Mouse (Mus musculus): ENCODE measurements around the gene Ilk. TPM values are rescaled to one million over a fixed set of nuclear protein-coding genes. Genes with fewer than 3 reads are reported as not detected.
"Not testable (repeated sequence)": the region's sequence is repeated elsewhere in the genome, so short reads cannot be mapped to it uniquely, and the experiment has no call there.

Gene Ilk
- polyA plus RNA-seq, 1 experiment from 2014 or later, result 173 TPM

GRCm38 (mm10) chr7:105741978-105742377, 5.6 kb downstream of the Ilk start:
- Histone ChIP-seq H3K4me1 (replicated peaks; ENCODE audit: control insufficient read depth, insufficient read depth, low read length) (no peaks in the 10 kb centered on the region), H3K27me3 (replicated peaks; ENCODE audit: control insufficient read depth, insufficient read depth, low read length) (no peaks in the 10 kb centered on the region), H3K9me3 (ENCODE audit: control insufficient read depth) (no peaks in the 10 kb centered on the region), H3K4me3 (ENCODE audit: low read depth, low read length) (no peak overlapping the region), H3K27ac (ENCODE audit: low read depth, low read length) (no peak overlapping the region), H3K36me3 (ENCODE audit: control insufficient read depth, insufficient read depth) (peaks cover 39% of the 10 kb centered on the region), H3K4me2 (replicated peaks; ENCODE audit: low read depth) (no peak overlapping the region), H3K9ac (ENCODE audit: low read depth, low read length) (no peak overlapping the region)
- TF ChIP-seq CTCF (IDR thresholded peaks at IDR 0.05; ENCODE audit: low read depth), result no peak
- no peak for ATAC-seq
- WGBS, result 91% methylated on average over 9 of the region's 9 CpGs

DNA sequence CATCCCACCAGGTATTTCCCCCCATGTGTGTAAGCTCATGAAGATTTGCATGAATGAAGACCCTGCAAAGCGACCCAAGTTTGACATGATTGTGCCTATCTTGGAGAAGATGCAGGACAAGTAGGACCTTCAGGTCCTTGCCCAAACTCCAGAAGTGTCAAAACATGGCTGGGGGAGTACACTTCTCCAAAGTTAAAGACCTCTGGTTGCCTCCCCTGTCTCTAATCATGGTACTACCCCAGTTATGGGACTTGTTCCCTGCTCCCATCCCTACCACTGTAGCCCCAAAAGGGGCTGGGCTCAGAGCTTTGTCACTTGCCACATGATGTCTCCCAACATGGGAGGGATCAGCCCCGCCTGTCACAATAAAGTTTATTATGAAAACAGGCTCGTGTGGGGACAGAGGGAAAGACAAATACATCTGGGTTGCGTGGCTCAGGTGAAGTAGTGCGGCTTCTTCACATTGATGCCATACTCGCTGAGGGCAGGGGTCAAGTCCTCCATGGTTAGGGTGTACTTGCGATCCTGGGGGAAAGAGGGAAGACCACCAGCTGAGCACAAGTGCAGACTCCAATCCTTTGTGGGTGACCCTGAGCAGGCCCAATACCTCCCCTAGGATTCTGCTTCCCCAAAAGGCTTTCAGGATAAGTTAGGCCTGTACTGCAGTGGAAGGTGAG, 6.3 kb downstream of the Ilk start:
- WGBS, result 75% methylated on average over 7 of the region's 7 CpGs
- H3K4me3 ChIP-seq (ENCODE audit: low read depth, low read length); H3K27ac ChIP-seq (ENCODE audit: low read depth, low read length); H3K4me1 ChIP-seq (replicated peaks; ENCODE audit: control insufficient read depth, insufficient read depth, low read length); H3K9ac ChIP-seq (ENCODE audit: low read depth, low read length); H3K9me3 ChIP-seq (ENCODE audit: control insufficient read depth); ATAC-seq; H3K27me3 ChIP-seq (replicated peaks; ENCODE audit: control insufficient read depth, insufficient read depth, low read length): not testable (repeated sequence)
- Histone ChIP-seq H3K4me2 (replicated peaks; ENCODE audit: low read depth) (peak overlapping the region; percentile 95; the same call in 1 of the 2 replicates), H3K36me3 (ENCODE audit: control insufficient read depth, insufficient read depth) (peaks cover 46% of the 10 kb centered on the region)

DNA sequence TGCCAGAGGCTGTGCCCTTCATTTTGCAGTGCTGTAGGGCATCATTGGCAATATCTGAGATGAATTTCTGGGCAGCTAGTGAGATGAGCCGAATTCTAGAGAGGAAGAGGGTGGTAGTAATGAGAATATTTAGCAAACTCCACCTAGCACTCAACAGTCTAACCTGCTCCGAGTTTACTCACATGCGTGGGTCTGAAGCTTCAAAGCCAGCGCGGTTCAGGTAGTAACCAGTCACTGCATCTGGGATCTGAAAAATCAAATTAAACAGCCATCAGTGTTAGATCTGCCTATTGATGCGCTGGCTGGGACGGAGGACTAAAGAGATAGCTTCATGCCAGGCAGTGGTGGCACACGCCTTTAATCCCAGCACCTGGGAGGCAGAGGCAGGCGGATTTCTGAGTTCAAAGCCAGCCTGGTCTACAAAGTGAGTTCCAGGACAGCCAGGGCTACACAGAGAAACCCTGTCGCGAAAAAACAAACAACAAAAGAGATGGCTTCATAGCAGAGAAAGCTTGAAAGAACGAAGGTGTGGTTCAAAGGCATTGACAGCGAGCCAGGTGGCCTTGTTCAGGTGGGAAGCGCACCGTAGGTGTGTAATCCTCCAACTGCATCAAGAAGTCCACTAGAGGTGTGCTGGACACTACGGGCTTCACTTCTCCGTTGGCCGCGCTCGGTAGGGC, 7.0 kb downstream of the Ilk start:
- Histone ChIP-seq H3K4me2 (replicated peaks; ENCODE audit: low read depth) (peak overlapping the region; percentile 95), H3K4me3 (ENCODE audit: low read depth, low read length) (peak overlapping the region; percentile 83), H3K9ac (ENCODE audit: low read depth, low read length) (peak overlapping the region; percentile 89), H3K27ac (ENCODE audit: low read depth, low read length) (peak overlapping the region; percentile 71), H3K36me3 (ENCODE audit: control insufficient read depth, insufficient read depth) (peaks cover 50% of the 10 kb centered on the region)
- H3K9me3 ChIP-seq (ENCODE audit: control insufficient read depth); H3K4me1 ChIP-seq (replicated peaks; ENCODE audit: control insufficient read depth, insufficient read depth, low read length); ATAC-seq; H3K27me3 ChIP-seq (replicated peaks; ENCODE audit: control insufficient read depth, insufficient read depth, low read length): not testable (repeated sequence)
- 29% methylated on average over 20 of the region's 20 CpGs for WGBS

- WGBS, result under 1% methylated on average over 46 of the region's 67 CpGs
- Histone ChIP-seq H3K9me3 (ENCODE audit: control insufficient read depth) (no peaks in the 10 kb centered on the region), H3K4me3 (ENCODE audit: low read depth, low read length) (peak within 1 kb of the TSS; percentile 83), H3K27ac (ENCODE audit: low read depth, low read length) (peak within 1 kb of the TSS; percentile 71), H3K27me3 (replicated peaks; ENCODE audit: control insufficient read depth, insufficient read depth, low read length) (no peaks in the 10 kb centered on the region), H3K9ac (ENCODE audit: low read depth, low read length) (peak within 1 kb of the TSS; percentile 89), H3K4me2 (replicated peaks; ENCODE audit: low read depth) (peak within 1 kb of the TSS; percentile 95), H3K36me3 (ENCODE audit: control insufficient read depth, insufficient read depth) (peaks cover 52% of the 10 kb centered on the region), H3K4me1 (replicated peaks; ENCODE audit: control insufficient read depth, insufficient read depth, low read length) (no peaks in the 10 kb centered on the region)
- peak; percentile 98 for ATAC-seq
- peak; percentile 66 for TF ChIP-seq CTCF (IDR thresholded peaks at IDR 0.05; ENCODE audit: low read depth)
These were observed 7.7 kb downstream of the Ilk start, which contains the start of gene Taf10 for GRCm38 (mm10) chr7:105743926-105744590. Gene Taf10, minus strand, starts transcription at chr7:105744361.

DNA sequence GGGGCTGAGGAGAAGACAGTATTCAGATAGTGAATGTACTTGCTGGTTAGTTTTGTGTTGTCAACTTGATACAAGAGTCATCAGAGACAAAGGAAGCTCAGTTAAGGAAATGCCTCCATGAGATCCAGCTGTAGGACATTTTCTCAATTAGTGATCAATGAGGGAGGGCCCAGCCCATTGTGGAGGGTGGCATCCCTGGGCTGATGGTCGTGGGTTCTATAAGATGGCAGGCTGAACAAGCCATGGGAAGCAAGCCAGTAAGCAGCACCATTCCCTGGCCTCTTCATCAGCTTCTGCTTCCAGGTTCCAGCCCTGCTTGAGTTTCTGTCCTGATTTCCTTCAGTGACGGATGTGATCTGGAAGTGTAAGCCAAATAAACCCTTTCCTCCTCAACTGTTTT, 11.4 kb downstream of the Ilk start:
- Histone ChIP-seq H3K4me3 (ENCODE audit: low read depth, low read length) (no peak overlapping the region), H3K9me3 (ENCODE audit: control insufficient read depth) (no peaks in the 10 kb centered on the region), H3K4me1 (replicated peaks; ENCODE audit: control insufficient read depth, insufficient read depth, low read length) (peaks cover 6% of the 10 kb centered on the region; the same call in 1 of the 2 replicates), H3K9ac (ENCODE audit: low read depth, low read length) (no peak overlapping the region), H3K36me3 (ENCODE audit: control insufficient read depth, insufficient read depth) (peaks cover 31% of the 10 kb centered on the region), H3K4me2 (replicated peaks; ENCODE audit: low read depth) (no peak overlapping the region), H3K27ac (ENCODE audit: low read depth, low read length) (no peak overlapping the region), H3K27me3 (replicated peaks; ENCODE audit: control insufficient read depth, insufficient read depth, low read length) (no peaks in the 10 kb centered on the region)
- TF ChIP-seq CTCF (IDR thresholded peaks at IDR 0.05; ENCODE audit: low read depth), result no peak
- 96% methylated on average over 2 of the region's 2 CpGs for WGBS
- ATAC-seq, result no peak

Data from intestine, postnatal 0 days (tissue).